Mouse (Mus musculus) heart, embryonic 12.5 days (tissue): ENCODE results near the gene Gm49721. TPM values are rescaled to one million over a fixed set of nuclear protein-coding genes. Genes with fewer than 3 reads are reported as not detected.
A peak's percentile ranks its signal among the peaks of the same experiment; 100 is the strongest.
"Not testable (repeated sequence)": the region's sequence is repeated elsewhere in the genome, so short reads cannot be mapped to it uniquely, and the experiment has no call there.

ENCODE experiments used
- ATAC-seq: fragments of 200-750 bp; cut with Nextera tagmentation; 2 replicates; pipeline ENCODE4 v1.8.0; 2017; ENCODE audit warnings: moderate TSS enrichment, moderate library complexity; ENCODE audit not compliant: insufficient number of reproducible peaks, low FRiP score
- H3K27ac ChIP-seq: fragments of 300-500 bp; sonication (generic); 2 replicates; pipeline ENCODE4 v1.5.1; 2016; ENCODE audit warnings: mild to moderate bottlenecking, moderate library complexity; ENCODE audit not compliant: poor library complexity, severe bottlenecking
- H3K27me3 ChIP-seq: fragments of 300-500 bp; sonication (generic); replicated peaks from 2 replicates; pipeline ENCODE4 v1.6.1; 2016; ENCODE audit warnings: mild to moderate bottlenecking, moderate library complexity
- H3K36me3 ChIP-seq: fragments of 300-500 bp; sonication (generic); 2 replicates; pipeline ENCODE4 v1.6.1; 2016; ENCODE audit warnings: mild to moderate bottlenecking, moderate library complexity
- H3K4me1 ChIP-seq: fragments of 300-500 bp; sonication (generic); replicated peaks from 2 replicates; pipeline ENCODE4 v1.6.1; 2016; ENCODE audit warnings: mild to moderate bottlenecking
- H3K4me2 ChIP-seq: fragments of 300-500 bp; sonication (generic); 2 replicates; pipeline ENCODE4 v1.6.1; 2016; ENCODE audit warnings: mild to moderate bottlenecking, moderate library complexity
- H3K4me3 ChIP-seq: fragments of 300-500 bp; sonication (generic); 2 replicates; pipeline ENCODE4 v1.5.1; 2016; ENCODE audit warnings: mild to moderate bottlenecking
- H3K9ac ChIP-seq: fragments of 300-500 bp; sonication (generic); 2 replicates; pipeline ENCODE4 v1.6.1; 2016; ENCODE audit warnings: mild to moderate bottlenecking, moderate library complexity
- H3K9me3 ChIP-seq: fragments of 300-500 bp; sonication (generic); replicated peaks from 2 replicates; pipeline ENCODE4 v1.6.1; 2016; ENCODE audit warnings: mild to moderate bottlenecking, moderate library complexity
- WGBS: fragments of 180-500 bp; shearing (Covaris S2); methylation state at CpG from one replicate; pipeline ENCODE4 v1.1.7; 2016; 5-methylcytosine and 5-hydroxymethylcytosine counted together
- polyA plus RNA-seq: library from polyadenylated mRNA; unstranded; fragments of >200 nt; fragmentation: Nextera tagmentation; extraction: Ambion mirVana; gene quantifications from 2 replicates; pipeline ENCODE4 v1.2.1, GENCODE M21; 2016

The Gm49721 gene
- polyA plus RNA-seq, 1 experiment from 2014 or later, result 0.19 TPM

GRCm38 (mm10) chr17:6995504-6995903 is 16.8 kb downstream of the Gm49721 start:
- not testable (repeated sequence) for H3K9ac ChIP-seq, ATAC-seq, H3K9me3 ChIP-seq, H3K4me3 ChIP-seq, H3K36me3 ChIP-seq, H3K4me1 ChIP-seq, H3K27me3 ChIP-seq, H3K27ac ChIP-seq, H3K4me2 ChIP-seq
- WGBS, result no CpG with 5 or more reads among the region's 6 CpGs

- not testable (repeated sequence) for H3K4me3 ChIP-seq, H3K27me3 ChIP-seq, ATAC-seq, H3K4me2 ChIP-seq, H3K9ac ChIP-seq, H3K4me1 ChIP-seq, H3K9me3 ChIP-seq, H3K27ac ChIP-seq, H3K36me3 ChIP-seq
- 82% methylated on average over 8 of the region's 8 CpGs for WGBS
These were observed 18.1 kb downstream of the Gm49721 start for GRCm38 (mm10) chr17:6996826-6997225.

GRCm38 (mm10) chr17:6997778-6998490 is 19.2 kb downstream of the Gm49721 start:
- not testable (repeated sequence) for H3K4me1 ChIP-seq, H3K27me3 ChIP-seq, H3K27ac ChIP-seq, H3K9me3 ChIP-seq, H3K4me2 ChIP-seq, H3K36me3 ChIP-seq, H3K9ac ChIP-seq, H3K4me3 ChIP-seq, ATAC-seq
- 42% methylated on average over 2 of the region's 7 CpGs for WGBS

GRCm38 (mm10) chr17:7001790-7002585 is 23.3 kb downstream of the Gm49721 start:
- H3K27me3 ChIP-seq, H3K4me1 ChIP-seq, H3K4me3 ChIP-seq, H3K27ac ChIP-seq, H3K4me2 ChIP-seq, ATAC-seq, H3K36me3 ChIP-seq, H3K9ac ChIP-seq, H3K9me3 ChIP-seq: not testable (repeated sequence)
- 78% methylated on average over 7 of the region's 12 CpGs for WGBS

GRCm38 (mm10) chr17:7003392-7003791 is 24.7 kb downstream of the Gm49721 start:
- H3K9ac ChIP-seq, H3K9me3 ChIP-seq, H3K27me3 ChIP-seq, H3K27ac ChIP-seq, H3K4me3 ChIP-seq, H3K4me1 ChIP-seq, H3K36me3 ChIP-seq, H3K4me2 ChIP-seq: not testable (repeated sequence)
- no CpG with 5 or more reads among the region's 3 CpGs for WGBS
- peak; percentile 73 for ATAC-seq

GRCm38 (mm10) chr17:7005646-7006045 is 26.9 kb downstream of the Gm49721 start:
- H3K4me1 ChIP-seq, H3K9me3 ChIP-seq, H3K36me3 ChIP-seq, H3K4me3 ChIP-seq, H3K9ac ChIP-seq, H3K4me2 ChIP-seq, ATAC-seq, H3K27ac ChIP-seq, H3K27me3 ChIP-seq: not testable (repeated sequence)
- 33% methylated on average over 3 of the region's 4 CpGs for WGBS

GRCm38 (mm10) chr17:7008885-7009284 is 30.2 kb downstream of the Gm49721 start:
- not testable (repeated sequence) for ATAC-seq, H3K36me3 ChIP-seq, H3K9me3 ChIP-seq, H3K27me3 ChIP-seq, H3K4me3 ChIP-seq, H3K4me2 ChIP-seq, H3K27ac ChIP-seq, H3K4me1 ChIP-seq, H3K9ac ChIP-seq

- not testable (repeated sequence) for H3K36me3 ChIP-seq, ATAC-seq, H3K4me2 ChIP-seq, H3K27ac ChIP-seq, H3K9me3 ChIP-seq, H3K4me1 ChIP-seq, H3K9ac ChIP-seq, H3K27me3 ChIP-seq, H3K4me3 ChIP-seq
- no CpG with 5 or more reads among the region's 7 CpGs for WGBS
These were observed 30.7 kb downstream of the Gm49721 start for GRCm38 (mm10) chr17:7009440-7009839.

DNA sequence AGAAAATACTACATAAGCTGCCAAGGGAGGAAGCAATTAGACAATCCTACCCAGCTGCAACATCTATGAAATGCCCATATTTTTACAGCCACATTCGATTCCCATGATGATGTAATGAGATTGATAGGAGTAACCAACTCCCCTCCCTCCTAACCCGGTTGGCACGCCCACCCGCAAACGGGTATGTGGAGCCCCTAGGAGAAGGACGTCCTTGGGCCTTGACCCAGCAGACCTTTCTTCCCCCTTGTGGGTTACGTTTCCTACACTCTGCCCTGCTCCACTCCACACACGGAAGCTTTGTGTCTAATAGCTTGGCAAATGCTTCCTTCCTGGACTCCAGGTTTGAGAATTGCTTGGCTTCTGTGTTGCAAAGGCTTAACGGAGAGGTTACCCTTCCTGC is 31.2 kb downstream of the Gm49721 start:
- not testable (repeated sequence) for H3K4me3 ChIP-seq, H3K36me3 ChIP-seq, H3K4me1 ChIP-seq, H3K9ac ChIP-seq, H3K4me2 ChIP-seq, H3K27ac ChIP-seq, H3K27me3 ChIP-seq, H3K9me3 ChIP-seq, ATAC-seq
- 79% methylated on average over 7 of the region's 9 CpGs for WGBS

DNA sequence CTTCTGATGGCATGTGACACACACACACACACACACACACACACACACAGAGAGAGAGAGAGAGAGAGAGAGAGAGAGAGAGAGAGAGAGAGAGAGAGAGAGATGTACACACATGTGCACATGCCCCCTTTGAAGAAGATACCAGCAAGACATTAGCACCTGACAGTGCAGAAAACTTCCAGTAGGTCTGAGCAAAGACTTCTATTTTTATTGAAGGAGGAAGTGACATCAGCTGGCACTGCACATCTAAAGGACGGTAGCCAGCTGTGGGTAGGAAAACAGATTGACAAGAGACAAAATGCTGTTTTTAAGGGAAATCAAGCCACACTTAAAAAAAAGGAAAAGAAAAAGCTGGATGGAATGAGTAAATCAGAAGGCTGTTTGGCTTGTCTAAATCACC is 35.5 kb downstream of the Gm49721 start:
- H3K36me3 ChIP-seq, H3K27ac ChIP-seq, H3K4me1 ChIP-seq, H3K4me3 ChIP-seq, H3K9ac ChIP-seq, H3K27me3 ChIP-seq, H3K9me3 ChIP-seq, H3K4me2 ChIP-seq, ATAC-seq: not testable (repeated sequence)
- WGBS, result no CpG with 5 or more reads among the region's 1 CpGs

DNA sequence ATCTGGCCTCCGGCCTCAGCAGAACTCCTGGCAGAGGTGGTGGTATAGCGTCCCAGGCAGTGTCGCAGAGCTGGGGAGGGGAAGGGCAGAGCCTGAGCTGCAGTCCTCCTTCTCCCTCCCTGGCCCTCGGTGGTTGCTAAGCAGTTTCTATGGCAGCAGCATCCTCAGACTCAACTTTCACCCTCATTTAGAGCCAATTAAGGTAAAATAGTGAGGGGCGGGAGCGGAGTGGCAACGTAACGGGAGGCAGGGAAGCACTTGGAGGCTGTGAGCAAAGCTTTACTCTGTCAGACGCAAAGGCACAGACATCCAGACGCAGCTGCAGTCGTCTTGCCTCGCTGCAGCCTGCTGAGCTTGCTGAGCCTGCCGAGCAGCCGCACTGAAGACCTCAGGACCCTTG is 46.6 kb downstream of the Gm49721 start, which contains the start of gene Gm1604a:
Gene Gm1604a (plus strand): TSS at position 312 of the 400 bp plus-strand sequence.
- not testable (repeated sequence) for H3K9me3 ChIP-seq, H3K9ac ChIP-seq, H3K27me3 ChIP-seq, ATAC-seq, H3K36me3 ChIP-seq, H3K4me1 ChIP-seq, H3K27ac ChIP-seq, H3K4me2 ChIP-seq, H3K4me3 ChIP-seq
- WGBS, result 32% methylated on average over 6 of the region's 14 CpGs
